Mouse (Mus musculus) limb, embryonic 13.5 days (tissue): ENCODE results near the gene Gm6370. TPM values are rescaled to one million over a fixed set of nuclear protein-coding genes. Genes with fewer than 3 reads are reported as not detected.
"Not testable (repeated sequence)": the region's sequence is repeated elsewhere in the genome, so short reads cannot be mapped to it uniquely, and the experiment has no call there.

ENCODE experiments used
- ATAC-seq: fragments of 200-750 bp; cut with Nextera tagmentation; 2 replicates; pipeline ENCODE4 v1.8.0; 2017; ENCODE audit warnings: low read depth, moderate number of reproducible peaks, moderate TSS enrichment; ENCODE audit not compliant: low FRiP score
- H3K27ac ChIP-seq: fragments of 300-500 bp; sonication (generic); 2 replicates; pipeline ENCODE4 v1.5.1; 2015; ENCODE audit warnings: inconsistent platforms, mild to moderate bottlenecking, moderate library complexity
- H3K27me3 ChIP-seq: fragments of 300-500 bp; sonication (generic); 2 replicates; pipeline ENCODE4 v1.6.1; 2015; ENCODE audit warnings: mild to moderate bottlenecking, inconsistent platforms
- H3K36me3 ChIP-seq: fragments of 300-500 bp; sonication (generic); 2 replicates; pipeline ENCODE4 v1.6.1; 2015; ENCODE audit warnings: inconsistent platforms, mild to moderate bottlenecking, moderate library complexity
- H3K4me1 ChIP-seq: fragments of 300-500 bp; sonication (generic); 2 replicates; pipeline ENCODE4 v1.6.1; 2015; ENCODE audit warnings: inconsistent platforms
- H3K4me2 ChIP-seq: fragments of 300-500 bp; sonication (generic); replicated peaks from 2 replicates; pipeline ENCODE4 v1.6.1; 2015; ENCODE audit warnings: inconsistent platforms, mild to moderate bottlenecking, moderate library complexity
- H3K4me3 ChIP-seq: fragments of 300-500 bp; sonication (generic); 2 replicates; pipeline ENCODE4 v1.5.1; 2015; ENCODE audit warnings: moderate library complexity, mild to moderate bottlenecking, inconsistent platforms
- H3K9ac ChIP-seq: fragments of 300-500 bp; sonication (generic); 2 replicates; pipeline ENCODE4 v1.6.1; 2015; ENCODE audit warnings: mild to moderate bottlenecking, inconsistent platforms
- H3K9me3 ChIP-seq: fragments of 300-500 bp; sonication (generic); 2 replicates; pipeline ENCODE4 v1.6.1; 2016; ENCODE audit warnings: inconsistent platforms
- WGBS: fragments of 180-500 bp; shearing (Covaris S2); methylation state at CpG from one replicate; pipeline ENCODE4 v1.1.7; 2015; 5-methylcytosine and 5-hydroxymethylcytosine counted together
- polyA plus RNA-seq: library from polyadenylated mRNA; unstranded; fragments of >200 nt; fragmentation: Nextera tagmentation; extraction: Ambion mirVana; gene quantifications from 2 replicates; pipeline ENCODE4 v1.2.1, GENCODE M21; 2015

Gene Gm6370
- polyA plus RNA-seq, 1 experiment from 2014 or later: not detected

GRCm38 (mm10) chr5:146488959-146489358, 2.2 kb upstream of the Gm6370 start:
- 8% methylated on average over 3 of the region's 4 CpGs for WGBS

GRCm38 (mm10) chr5:146502099-146502498, 10.9 kb downstream of the Gm6370 start, which contains the start of gene 4930449I24Rik:
Gene 4930449I24Rik (plus strand): TSS chr5:146502399.
- not testable (repeated sequence) for H3K4me1 ChIP-seq, H3K36me3 ChIP-seq, H3K9me3 ChIP-seq, H3K4me3 ChIP-seq, H3K4me2 ChIP-seq, H3K27ac ChIP-seq, ATAC-seq, H3K27me3 ChIP-seq, H3K9ac ChIP-seq
- WGBS: no CpG with 5 or more reads among the region's 5 CpGs

More at GRCm38 (mm10) chr5:146488959-146489358, 2.2 kb upstream of the Gm6370 start:
- not testable (repeated sequence) for ATAC-seq, H3K27me3 ChIP-seq, H3K27ac ChIP-seq, H3K9me3 ChIP-seq, H3K36me3 ChIP-seq, H3K4me1 ChIP-seq, H3K9ac ChIP-seq, H3K4me2 ChIP-seq, H3K4me3 ChIP-seq

GRCm38 (mm10) chr5:146513823-146514222, 22.7 kb downstream of the Gm6370 start, which contains the start of gene Gm3402:
Gene Gm3402 (plus strand): TSS chr5:146514123.
- not testable (repeated sequence) for H3K4me3 ChIP-seq, H3K27ac ChIP-seq, H3K4me1 ChIP-seq, H3K36me3 ChIP-seq, H3K9me3 ChIP-seq, H3K27me3 ChIP-seq, ATAC-seq, H3K4me2 ChIP-seq, H3K9ac ChIP-seq
- 90% methylated on average over 1 of the region's 5 CpGs for WGBS

GRCm38 (mm10) chr5:146525501-146525900, 34.3 kb downstream of the Gm6370 start, which contains the start of gene Gm3404:
Gene Gm3404 (plus strand): TSS chr5:146525801.
- WGBS: 88% methylated on average over 3 of the region's 3 CpGs
- H3K27ac ChIP-seq, H3K9ac ChIP-seq, H3K27me3 ChIP-seq, ATAC-seq, H3K4me2 ChIP-seq, H3K36me3 ChIP-seq, H3K4me1 ChIP-seq, H3K4me3 ChIP-seq, H3K9me3 ChIP-seq: not testable (repeated sequence)

GRCm38 (mm10) chr5:146537347-146537746, 46.2 kb downstream of the Gm6370 start, which contains the start of gene Gm3409:
Gene Gm3409 (plus strand): TSS chr5:146537647.
- ATAC-seq, H3K36me3 ChIP-seq: not testable (repeated sequence)
- WGBS: 97% methylated on average over 3 of the region's 3 CpGs

More at GRCm38 (mm10) chr5:146537347-146537746, 46.2 kb downstream of the Gm6370 start, which contains the start of gene Gm3409:
- not testable (repeated sequence) for H3K27me3 ChIP-seq, H3K27ac ChIP-seq, H3K4me3 ChIP-seq, H3K4me2 ChIP-seq, H3K9ac ChIP-seq, H3K9me3 ChIP-seq, H3K4me1 ChIP-seq

Other genes with a start within 250 kb of the Gm6370 start
- gene Wasf3, start 106.4 kb upstream of the Gm6370 start, polyA plus RNA-seq: 3.7 and 4.5 TPM in 2 replicates
- gene Gm6408, start 9.4 kb upstream of the Gm6370 start, polyA plus RNA-seq: not detected in 2 replicates
- not detected in 2 replicates for gene 4930449I24Rik, start 11.0 kb downstream of the Gm6370 start, polyA plus RNA-seq
- not detected in 2 replicates for gene Gm3402, start 22.8 kb downstream of the Gm6370 start, polyA plus RNA-seq
- gene Gm3404, start 34.4 kb downstream of the Gm6370 start, polyA plus RNA-seq: not detected in 2 replicates
- gene Gm3409, start 46.3 kb downstream of the Gm6370 start, polyA plus RNA-seq: not detected in 2 replicates
- not detected in 2 replicates for gene Gm3415, start 64.8 kb downstream of the Gm6370 start, polyA plus RNA-seq
- 0.17 and 0.22 TPM in 2 replicates for gene Gpr12, start 93.9 kb downstream of the Gm6370 start, polyA plus RNA-seq